Mouse (Mus musculus): ENCODE results near the gene Elmsan1.

Gene Elmsan1

DNA sequence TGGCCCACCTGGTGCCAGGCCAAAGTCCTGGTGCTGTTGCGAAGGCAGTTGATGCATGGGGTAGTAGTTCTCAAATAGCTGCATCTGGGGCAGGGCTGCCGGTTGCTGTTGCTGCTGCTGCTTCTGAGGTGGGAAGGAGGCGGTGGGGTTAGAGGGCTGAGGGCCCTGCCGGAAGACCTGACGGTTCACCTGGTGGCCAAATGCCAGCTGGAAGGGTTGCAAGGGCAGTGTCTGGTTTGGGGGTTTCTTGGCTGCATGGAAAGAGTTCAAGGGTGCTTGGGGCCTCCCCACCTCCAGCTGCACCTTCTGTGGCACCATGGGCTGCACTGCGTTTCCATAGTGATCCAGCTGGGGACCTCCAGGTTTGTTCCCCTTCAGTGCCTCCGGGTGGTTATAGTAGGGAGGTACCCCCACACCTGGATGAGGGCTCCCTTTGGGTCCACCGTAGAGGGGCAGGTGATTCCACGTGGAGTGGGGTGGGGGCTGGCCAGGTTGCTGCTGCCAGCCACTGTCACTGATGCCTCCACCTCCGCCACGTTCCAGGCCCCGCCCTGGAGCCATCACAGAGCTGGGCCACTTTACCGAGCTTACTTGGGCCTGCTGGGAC is 45.3 kb downstream of the Elmsan1 start:
- DNase-seq: no peak

DNA sequence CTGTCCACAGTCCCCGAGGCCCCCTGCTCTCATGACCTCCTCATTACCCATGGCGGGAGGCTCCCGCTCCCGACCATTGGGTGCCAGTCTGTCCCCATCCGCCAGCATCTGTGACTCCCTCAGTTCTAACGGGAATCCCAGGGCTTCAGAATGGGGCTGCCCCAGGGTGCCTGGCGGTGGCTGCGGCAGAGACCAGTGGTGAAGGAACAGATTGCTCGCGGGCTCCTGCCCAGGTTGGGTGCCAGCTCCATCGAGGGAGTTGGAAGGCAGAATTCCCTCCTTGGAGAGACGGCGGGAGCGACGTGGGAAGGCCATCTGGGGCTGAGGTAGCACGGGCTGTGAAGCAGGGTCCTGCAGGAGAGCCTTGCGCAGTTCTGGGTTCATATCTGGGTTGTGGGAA is 45.8 kb downstream of the Elmsan1 start:
- DNase-seq: no peak

DNA sequence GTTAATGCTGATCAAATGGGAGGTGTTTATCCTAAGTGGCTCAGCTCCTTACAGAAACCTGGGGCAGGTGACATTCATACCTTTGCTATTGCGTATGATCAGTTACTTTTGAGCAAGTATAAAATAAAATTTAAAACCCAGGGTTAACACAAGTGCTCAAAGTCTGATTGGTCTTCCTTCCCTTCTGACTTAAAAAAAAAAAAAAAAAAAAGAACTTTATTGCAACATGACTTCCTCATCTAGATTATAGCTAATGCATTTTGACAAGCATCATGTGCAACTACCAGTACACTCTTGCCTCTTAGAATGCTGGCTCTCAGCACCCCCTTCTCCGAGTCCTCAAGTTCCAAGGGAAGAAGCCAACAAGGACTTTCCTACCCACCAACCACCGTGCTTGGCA is 46.5 kb downstream of the Elmsan1 start:
- DNase-seq: no peak

DNA sequence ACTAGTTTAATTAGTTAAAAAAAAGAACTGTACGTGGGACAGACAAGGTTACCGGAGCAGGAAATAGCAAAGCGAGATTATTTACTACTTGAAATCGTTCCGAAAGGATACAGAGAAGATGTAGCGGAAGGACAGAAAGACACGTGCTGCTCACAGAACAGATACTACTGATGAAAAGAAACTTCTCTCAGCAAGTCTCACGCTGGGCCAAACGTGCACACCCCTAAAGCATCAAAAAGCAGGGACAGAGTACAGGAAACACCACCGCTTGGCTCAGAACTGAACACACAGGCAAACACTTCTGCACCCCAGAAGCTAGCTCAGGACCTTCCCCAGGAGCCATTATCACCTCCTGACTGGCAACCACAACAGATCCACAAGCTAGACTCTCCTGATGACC is 48.1 kb downstream of the Elmsan1 start:
- no peak for DNase-seq

DNA sequence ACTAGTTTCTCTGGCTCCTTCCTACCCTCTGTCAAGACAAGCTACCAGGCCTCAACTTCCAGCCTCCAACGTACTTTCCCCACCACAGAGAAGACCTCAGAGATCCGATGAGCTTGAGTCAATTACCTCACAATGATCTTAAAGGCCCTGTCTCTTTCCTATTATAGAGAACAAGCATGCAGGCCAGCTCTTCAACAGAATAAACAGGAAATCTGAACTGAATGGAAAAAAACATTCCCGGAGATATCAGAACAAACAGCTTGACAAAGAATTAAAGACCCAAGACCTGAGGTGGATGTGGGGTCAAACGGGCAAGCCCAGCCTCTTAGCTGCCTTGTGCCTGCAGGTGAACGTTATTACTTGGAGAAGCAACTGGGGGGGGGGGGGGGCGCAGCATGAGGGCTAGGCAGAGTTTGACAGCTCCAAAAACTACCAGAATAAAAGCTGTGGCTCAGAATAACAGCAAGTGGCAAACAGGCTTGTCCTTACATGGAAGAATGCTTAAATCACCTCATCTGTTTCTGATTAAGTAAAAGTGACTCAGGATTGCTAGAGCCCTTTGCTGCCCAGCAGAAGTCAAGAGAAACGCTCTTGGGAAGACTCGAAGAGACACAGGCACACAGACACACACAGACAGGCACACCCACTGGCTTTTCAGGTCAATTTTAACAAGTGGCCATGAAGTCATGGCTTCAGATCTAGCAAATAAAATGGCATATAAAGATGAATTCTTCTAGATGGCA is 52.9 kb downstream of the Elmsan1 start:
- no peak for DNase-seq

DNA sequence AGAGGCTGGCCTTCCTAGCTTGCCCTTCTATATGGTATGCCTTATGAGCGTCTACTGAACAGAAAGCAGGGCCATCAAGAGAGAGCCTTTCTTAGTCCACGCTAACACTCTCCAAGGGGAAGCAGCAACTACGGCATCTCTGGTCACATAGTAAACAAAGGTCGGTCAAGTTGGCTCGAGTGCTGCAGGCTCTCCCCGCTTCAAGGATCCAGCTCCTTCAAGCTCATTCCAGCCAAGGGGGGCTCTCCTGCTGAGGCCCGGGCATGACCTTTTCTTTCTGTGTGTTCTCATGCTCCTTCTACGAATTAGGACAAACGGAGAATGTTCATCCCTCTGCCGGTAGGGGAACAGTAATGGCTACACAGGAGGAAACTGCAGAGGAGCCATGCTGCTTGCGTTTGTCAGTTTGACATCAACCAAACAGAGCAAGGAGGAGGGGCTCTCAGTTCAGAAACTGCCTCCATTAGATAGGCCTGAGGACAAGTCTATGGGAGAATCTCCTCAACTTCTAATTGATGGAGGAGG is 55.0 kb downstream of the Elmsan1 start:
- DNase-seq: no peak

DNA sequence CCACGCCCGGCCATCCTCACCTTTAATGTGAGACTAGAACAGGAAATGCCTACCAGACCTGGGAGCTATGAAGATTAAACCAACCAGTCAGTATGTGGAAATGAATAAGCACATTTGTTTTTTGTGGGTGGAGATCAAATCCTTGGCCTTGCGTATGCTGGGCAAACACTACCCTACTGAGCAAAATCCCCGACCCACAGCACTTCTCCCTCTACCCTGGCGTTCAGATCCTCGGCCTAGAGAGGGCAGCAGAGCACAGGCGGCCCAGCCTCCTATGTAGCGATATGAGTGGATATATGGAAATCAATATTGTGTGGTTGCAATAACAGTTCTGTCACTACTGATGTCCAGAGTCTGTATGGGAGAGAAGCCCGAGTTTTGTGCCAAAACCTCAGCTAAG is 55.5 kb downstream of the Elmsan1 start:
- DNase-seq: peak; percentile 58

DNA sequence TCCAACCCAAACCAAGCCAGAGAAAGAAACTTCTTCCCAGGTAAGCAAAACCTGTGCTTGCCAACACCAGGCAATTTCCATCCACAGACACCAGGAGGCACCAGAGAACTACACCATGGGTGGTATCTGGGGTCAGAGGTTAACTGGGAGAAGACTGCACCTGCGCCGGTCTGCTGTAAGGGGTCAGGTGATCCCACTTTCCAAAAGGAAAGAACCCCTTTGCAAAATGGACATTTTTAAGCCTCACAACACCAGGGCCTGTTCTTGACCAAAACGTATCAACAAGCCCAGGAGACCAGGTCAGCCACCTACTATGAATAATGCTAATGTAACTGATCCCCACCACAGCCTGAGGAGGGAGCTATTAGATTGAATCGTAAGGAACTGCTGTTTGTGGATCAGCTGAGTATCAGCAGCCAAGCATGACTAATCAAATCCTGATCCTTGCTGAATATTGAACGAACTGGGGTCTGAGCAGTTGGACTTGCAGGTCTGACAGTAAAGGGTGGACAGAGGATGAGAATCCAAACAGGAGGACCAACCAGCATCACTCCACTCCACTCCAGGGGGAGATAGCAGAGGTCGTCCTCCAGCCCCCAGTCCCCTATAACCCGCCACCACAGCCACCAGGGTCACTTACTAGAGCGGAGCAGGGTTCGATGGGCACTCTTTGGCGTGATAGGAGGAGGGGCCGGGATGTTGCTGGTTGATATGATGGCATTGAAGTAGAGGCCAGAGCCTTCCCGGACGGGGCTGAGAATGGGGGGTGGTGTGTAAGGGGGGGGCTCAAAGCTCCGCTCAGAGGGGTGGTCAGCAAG is 56.9 kb downstream of the Elmsan1 start:
- DNase-seq: peak; percentile 76

DNA sequence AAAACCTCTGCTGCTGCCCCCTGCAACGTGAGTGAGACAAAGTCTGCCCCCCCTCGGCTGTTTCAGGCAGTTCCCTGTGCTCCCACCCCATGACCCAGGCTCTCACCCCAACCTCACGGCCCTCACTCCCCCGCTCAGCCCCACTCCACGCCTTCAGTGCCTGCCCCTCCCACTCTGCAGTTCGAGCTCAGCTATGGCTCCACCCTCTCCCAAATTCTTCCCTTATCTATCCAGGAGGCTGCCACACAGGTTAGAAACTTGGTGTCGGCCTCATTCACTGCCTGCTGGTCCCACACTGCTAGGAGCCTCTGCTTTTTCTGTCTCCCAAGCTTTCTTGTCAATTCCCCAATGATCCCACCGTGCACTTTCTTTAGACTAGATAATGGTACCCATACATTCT is 57.6 kb downstream of the Elmsan1 start:
- peak; percentile 75 for DNase-seq

DNA sequence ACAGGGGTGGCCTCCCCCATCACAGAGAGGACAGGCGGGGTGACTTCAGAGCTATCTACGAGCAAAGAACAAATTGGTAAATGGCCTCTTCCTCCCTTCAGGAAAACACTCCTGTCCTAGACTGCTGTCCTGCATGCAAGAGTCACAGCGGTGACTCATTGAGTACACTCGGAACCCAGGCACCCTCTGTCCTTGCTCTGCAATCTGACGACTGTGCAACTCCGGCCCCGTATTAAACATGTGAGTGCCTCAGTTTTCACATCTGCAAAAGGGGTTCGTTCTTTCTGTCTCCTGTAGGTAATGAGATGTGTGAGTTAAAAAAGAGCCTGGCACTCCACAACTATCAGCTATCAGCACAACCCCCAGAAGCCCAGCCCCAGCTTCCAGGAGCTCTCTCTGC is 58.2 kb downstream of the Elmsan1 start:
- DNase-seq: no peak

DNA sequence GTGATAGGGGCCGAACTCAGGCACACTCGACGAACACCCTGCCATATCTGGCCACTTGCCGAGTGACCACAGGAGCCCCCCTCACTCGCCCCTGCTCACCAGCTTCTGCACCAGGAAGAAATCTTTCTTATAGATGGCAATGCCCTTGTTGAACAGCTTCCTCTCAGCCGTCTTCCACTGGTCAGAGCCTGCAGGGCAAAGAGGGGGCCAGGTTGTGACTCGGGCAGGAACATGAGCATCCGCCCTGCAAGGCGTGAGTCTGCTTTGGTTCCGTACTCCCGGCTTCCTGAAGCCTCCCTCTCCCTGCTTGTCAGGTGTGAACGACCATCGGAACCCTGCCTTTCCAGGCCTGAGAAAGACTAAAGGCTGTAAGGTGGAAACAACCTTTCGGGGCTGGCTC is 60.5 kb downstream of the Elmsan1 start:
- DNase-seq: no peak

DNA sequence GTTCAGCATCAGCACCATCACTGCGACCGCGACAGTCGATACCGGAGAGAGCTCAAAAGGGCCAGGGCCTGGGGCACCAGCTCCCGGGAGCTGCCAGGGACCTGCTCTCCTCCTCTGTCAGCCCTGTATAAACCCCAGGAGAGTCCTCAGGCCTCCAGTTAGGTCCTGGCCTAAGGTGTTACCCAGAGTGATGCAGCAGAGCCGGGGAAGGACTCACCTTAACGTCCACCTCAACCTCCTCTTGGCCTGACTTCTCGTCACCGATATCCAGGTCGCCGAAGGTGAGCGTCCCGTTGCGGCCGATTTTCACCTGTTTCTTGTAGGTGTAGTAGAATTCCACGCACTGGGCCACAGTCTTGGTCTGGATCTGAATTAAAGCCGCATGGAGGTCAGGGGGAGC is 62.5 kb downstream of the Elmsan1 start:
- DNase-seq: no peak

DNA sequence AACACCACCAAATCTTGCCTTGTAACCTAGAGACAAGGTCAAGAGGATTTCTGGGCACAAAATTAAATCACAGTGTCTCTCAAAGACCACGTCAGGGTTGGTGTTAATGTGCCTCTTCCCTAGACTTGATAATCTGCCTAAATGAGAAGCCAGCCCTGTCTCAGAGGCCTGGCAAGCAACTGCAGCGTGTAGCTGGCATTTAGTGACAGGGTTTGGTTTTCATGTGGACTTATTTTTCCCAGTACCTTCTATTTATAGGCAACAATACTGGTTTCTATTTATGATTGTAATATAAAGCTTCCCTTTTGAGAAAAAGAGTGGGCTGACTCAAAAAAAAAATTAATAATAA is 63.2 kb downstream of the Elmsan1 start:
- DNase-seq: no peak

DNA sequence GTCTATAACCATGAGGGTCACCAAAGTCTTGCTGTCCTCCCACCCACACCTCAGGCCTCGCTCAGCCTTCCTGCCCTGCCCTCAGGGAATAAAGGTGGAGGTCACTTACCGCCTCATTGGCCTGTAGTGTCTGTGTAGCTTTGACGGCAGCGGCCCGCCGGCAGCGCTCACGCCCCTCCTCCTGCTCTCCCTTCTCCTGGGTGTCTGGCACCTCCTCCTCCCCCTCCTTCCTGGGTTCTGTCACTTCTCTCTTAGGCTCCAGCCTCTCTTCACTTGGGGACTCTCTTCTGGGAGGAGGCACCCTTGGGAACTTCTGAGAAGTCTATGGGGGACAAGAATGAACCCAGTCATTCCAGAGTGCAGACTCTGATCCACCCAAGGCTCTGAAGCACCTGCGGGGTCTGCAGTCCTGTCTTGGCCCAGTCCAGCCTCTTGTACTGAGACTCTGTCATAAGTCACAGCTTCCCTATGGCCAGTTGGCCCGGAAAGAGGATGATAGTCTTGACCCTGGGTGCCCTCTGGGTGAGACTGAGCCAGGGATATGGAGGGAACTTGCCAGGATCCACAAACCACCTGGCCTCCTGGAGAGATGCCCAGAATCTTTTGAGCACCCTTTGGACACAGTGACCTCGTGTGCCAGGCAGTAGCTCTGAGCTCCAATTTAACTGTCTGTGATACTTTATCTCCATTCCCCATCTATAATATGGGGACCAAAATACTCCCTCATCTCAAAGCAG is 63.7 kb downstream of the Elmsan1 start:
- no peak for DNase-seq

DNA sequence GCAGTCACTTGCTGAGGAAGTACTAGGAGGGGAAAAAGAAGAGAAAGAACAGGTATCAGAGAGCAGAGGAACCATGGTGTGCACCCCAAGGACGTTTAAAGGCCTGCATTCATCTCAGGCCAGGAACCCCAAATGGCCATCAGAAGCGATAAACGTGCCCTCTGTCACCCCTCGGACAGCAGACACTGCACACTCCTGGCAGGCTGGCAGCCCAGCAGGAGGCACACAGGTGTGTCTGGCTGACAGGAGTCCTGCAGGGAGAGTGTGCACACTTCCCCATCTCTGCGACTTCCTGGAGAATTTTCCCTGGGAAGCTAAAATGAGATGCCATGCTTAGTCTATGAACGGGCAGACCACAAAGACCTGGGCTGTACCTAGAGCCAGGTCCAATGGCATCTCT is 65.3 kb downstream of the Elmsan1 start:
- no peak for DNase-seq

DNA sequence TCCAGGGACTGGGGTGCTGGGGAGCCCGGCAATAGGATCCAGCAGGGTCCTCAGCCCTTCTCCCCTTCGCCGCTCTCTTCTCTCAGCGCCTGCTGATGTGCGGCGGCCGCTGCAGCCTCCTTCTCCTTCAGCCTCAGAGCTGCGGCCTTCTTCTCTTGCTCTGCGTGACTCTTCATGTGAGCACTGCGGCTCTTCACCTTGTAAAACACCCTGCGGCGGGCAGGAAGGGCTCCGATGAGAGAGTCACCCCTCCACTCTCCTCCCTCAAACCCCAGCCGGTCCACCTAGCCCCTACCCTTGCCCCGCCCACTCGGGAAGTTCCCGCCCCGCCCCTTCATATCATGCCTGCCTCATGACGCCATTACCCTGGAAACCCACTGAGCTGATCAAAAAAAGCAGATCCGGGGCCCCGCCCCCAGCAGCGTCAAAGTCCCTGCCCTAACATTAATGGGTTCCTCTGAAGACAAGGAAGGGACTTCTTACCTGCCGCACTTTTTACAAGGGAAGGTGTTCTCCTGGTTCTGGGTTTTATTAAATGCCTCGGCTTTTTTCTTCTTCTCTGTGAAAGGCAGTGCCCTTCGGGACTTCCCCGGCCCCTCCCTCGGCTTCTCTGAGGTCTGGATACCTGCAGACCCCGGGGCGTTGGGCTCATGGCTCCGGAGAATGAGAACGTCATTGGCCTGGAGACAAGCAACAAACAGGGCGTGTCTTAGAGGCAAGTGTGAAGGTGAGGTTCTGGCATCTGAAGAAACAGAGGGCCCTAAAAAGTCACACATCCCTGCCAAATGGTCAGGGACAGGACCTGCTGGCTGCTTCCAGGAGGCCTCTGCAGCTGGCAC is 66.1 kb downstream of the Elmsan1 start:
- peak; percentile 89 for DNase-seq

DNA sequence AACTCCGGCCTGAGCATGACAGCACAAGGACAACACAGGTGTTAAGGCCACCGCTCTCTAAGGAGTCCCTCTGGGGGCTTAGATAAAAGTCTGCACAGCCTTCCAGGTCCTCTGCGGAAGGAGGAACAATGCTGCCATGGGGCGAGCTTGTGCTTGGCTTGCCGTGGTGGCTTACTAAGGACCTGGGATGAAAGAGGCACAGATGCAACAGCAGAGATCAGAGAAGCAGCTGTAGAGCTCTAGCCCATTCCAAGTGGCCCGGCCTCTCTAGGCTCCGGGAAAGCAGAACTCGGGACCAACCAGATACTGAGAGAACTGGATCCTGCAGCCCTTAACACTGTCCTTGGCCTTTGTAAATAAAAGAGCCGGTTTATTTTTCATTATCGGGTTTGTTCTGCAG is 66.8 kb downstream of the Elmsan1 start:
- DNase-seq: peak; percentile 29

DNA sequence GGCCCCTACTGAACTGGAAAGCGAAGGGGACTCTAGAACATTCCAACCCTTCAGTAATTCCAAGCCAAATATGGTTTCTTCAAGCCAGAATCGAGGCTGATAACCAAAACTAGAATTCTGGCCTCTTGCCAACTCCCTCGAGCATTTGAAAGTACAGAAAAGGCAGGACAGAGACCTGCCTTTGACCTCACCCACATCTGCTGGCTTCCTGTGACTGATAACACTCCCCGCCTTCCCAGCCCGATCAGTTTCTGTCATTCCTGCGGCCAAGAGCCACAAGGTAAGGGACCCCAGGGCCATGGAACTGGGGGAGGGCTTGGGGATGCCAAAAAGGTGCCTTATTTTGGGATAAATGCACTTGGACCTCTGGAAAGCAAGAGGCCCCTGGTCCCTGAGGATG is 67.7 kb downstream of the Elmsan1 start:
- peak; percentile 91 for DNase-seq

DNA sequence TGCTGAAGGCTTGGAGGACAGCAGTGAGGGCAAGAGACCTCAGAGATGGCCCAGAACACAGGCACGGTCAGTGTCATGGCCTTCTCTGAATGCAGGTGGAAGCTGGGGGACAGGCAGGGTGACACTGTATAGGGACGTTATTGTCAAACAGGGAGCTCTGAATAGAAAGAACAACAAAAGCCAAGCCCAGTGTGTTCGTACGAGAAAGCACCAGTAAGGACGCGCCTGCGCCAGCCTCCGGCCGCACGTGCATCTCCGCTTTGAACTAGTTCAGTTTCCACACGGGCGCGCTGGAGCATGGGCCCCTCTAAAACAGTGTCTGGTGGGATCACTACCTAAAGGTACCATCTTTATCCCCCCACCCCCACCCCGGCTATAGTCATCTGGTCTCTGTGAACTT is 68.7 kb downstream of the Elmsan1 start:
- no peak for DNase-seq

DNA sequence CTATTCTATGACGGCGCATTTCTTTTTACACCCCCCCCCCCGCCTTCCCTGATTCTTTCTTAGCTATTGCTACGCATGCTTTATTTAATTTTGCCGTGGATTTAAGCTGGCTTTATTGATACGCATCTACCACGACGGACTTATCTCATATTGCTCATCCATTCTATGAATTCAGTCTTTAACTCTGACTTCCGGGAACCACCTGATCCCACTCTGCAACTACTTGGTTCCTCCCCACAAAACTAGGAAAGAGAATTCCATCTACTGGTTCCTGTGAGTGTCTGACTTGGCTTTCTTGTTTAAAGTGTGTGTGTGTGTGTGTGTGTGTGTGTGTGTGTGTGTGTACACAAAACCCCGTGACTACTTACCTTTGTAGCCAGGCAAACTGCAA is 70.1 kb downstream of the Elmsan1 start:
- no peak for DNase-seq

DNA sequence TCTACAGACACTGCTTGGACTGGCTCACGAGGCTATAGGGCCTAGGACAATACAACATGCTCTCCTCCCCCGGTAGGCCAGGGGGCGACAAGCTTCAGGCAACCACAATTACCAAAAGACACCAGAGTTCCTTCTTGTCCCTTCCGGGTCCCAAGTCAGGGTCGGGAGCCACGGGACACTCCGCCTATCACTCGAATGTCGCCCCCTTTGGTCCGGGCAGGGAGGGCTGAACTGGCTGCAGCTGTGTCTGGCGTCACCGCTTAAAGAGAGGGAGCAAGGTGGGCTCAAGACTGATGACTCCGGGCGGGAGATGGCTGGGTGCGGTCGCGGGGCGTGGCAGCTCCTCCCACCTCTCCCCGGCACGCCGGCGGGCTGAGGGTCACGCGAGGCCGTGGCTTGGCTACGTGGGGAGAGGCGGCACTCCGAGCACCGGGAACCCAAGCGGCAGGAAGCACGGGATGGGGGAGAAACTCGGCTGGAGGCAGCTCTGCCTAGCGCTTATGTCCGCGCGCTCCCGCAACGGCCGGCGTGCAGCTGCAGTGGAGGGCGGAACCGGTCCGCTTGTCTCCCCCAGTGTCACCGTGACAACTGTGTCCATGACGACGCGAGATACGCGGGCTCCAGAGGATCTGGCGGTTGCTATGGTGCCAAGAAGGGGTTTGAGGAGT is 70.6 kb downstream of the Elmsan1 start, which contains the start of gene Pnma1:
Gene Pnma1, minus strand, starts transcription at position 536 of the 668 bp plus-strand sequence.
- DNase-seq: peak; percentile 89
